Mouse (Mus musculus) stomach, embryonic 14.5 days (tissue): Measurements from ENCODE around the gene Ets1. TPM values are rescaled to one million over a fixed set of nuclear protein-coding genes. Genes with fewer than 3 reads are reported as not detected.

Experiments used
- ATAC-seq: fragments of 200-750 bp; cut with Nextera tagmentation; 2 replicates; pipeline ENCODE4 v1.8.0; 2017; ENCODE audit warnings: low read depth, moderate TSS enrichment; ENCODE audit not compliant: insufficient number of reproducible peaks, insufficient read depth, low FRiP score
- H3K27ac ChIP-seq: fragments of 300-500 bp; sonication (generic); 2 replicates; pipeline ENCODE4 v1.5.1; 2014; ENCODE audit warnings: mild to moderate bottlenecking, low read length, moderate library complexity, mixed read lengths
- H3K27me3 ChIP-seq: fragments of 300-500 bp; sonication (generic); 2 replicates; pipeline ENCODE4 v1.6.1; 2014; ENCODE audit warnings: low read length, control low read depth, mixed read lengths; ENCODE audit not compliant: control insufficient read depth, insufficient read depth
- H3K36me3 ChIP-seq: fragments of 300-500 bp; sonication (generic); 2 replicates; pipeline ENCODE4 v1.6.1; 2014; ENCODE audit warnings: mild to moderate bottlenecking, control low read depth, low read length, moderate library complexity, mixed read lengths; ENCODE audit not compliant: control insufficient read depth, insufficient read depth
- H3K4me1 ChIP-seq: fragments of 300-500 bp; sonication (generic); 2 replicates; pipeline ENCODE4 v1.6.1; 2014; ENCODE audit warnings: low read length, control low read depth, mixed read lengths; ENCODE audit not compliant: control insufficient read depth, insufficient read depth
- H3K4me2 ChIP-seq: fragments of 300-500 bp; sonication (generic); replicated peaks from 2 replicates; pipeline ENCODE4 v1.6.1; 2014; ENCODE audit warnings: low read depth, low read length, control low read depth
- H3K4me3 ChIP-seq: fragments of 300-500 bp; sonication (generic); 2 replicates; pipeline ENCODE4 v1.5.1; 2014; ENCODE audit warnings: low read depth, low read length, control low read depth
- H3K9ac ChIP-seq: fragments of 300-500 bp; sonication (generic); replicated peaks from 2 replicates; pipeline ENCODE4 v1.6.1; 2014; ENCODE audit warnings: low read depth, mild to moderate bottlenecking, control low read depth, low read length, moderate library complexity, mixed read lengths
- H3K9me3 ChIP-seq: fragments of 300-500 bp; sonication (generic); 2 replicates; pipeline ENCODE4 v1.6.1; 2016; ENCODE audit warnings: low read depth, low read length, control low read depth; ENCODE audit not compliant: control insufficient read depth
- WGBS: fragments of 180-500 bp; shearing (Covaris S2); extraction: QIAGEN DNeasy Blood & Tissue Kit; methylation state at CpG from one replicate; pipeline ENCODE4 v1.1.7; 2014; 5-methylcytosine and 5-hydroxymethylcytosine counted together
- polyA plus RNA-seq: library from polyadenylated mRNA; unstranded; fragments of >200 nt; fragmentation: Nextera tagmentation; extraction: Ambion mirVana; gene quantifications from 2 replicates; pipeline ENCODE4 v1.2.1, GENCODE M21; 2014

Gene Ets1
- polyA plus RNA-seq, 1 experiment from 2014 or later: 40.9 TPM

GRCm38 (mm10) chr9:32787615-32788014 is 151.6 kb downstream of the Ets1 start:
- Histone ChIP-seq H3K27me3 (no peaks in the 10 kb centered on the region), H3K27ac (no peak overlapping the region), H3K4me1 (peaks cover 13% of the 10 kb centered on the region; the same call in 1 of the 2 replicates), H3K4me3 (no peak overlapping the region), H3K36me3 (no peaks in the 10 kb centered on the region), H3K9ac (no peak overlapping the region), H3K9me3 (no peaks in the 10 kb centered on the region), H3K4me2 (no peak overlapping the region)
- peak; percentile 56; the same call in 1 of the 2 replicates for ATAC-seq
- 0% methylated on average over 1 of the region's 1 CpGs for WGBS

- Histone ChIP-seq H3K9me3 (no peaks in the 10 kb centered on the region), H3K27me3 (no peaks in the 10 kb centered on the region), H3K9ac (no peak overlapping the region), H3K4me3 (no peak overlapping the region), H3K4me2 (no peak overlapping the region), H3K27ac (no peak overlapping the region), H3K36me3 (no peaks in the 10 kb centered on the region), H3K4me1 (peaks cover 13% of the 10 kb centered on the region; the same call in 1 of the 2 replicates)
- WGBS: 63% methylated on average over 7 of the region's 7 CpGs
- no peak for ATAC-seq
These were observed 153.3 kb downstream of the Ets1 start for GRCm38 (mm10) chr9:32789306-32789705.

GRCm38 (mm10) chr9:32791699-32792098 is 155.7 kb downstream of the Ets1 start:
- WGBS: 41% methylated on average over 6 of the region's 6 CpGs
- H3K9me3 ChIP-seq: no peaks in the 10 kb centered on the region
- ATAC-seq: peak; percentile 49; the same call in 1 of the 2 replicates
- no peak overlapping the region for H3K9ac ChIP-seq
- H3K27me3 ChIP-seq: no peaks in the 10 kb centered on the region
- H3K4me1 ChIP-seq: peaks cover 13% of the 10 kb centered on the region; the same call in 1 of the 2 replicates
- H3K36me3 ChIP-seq: no peaks in the 10 kb centered on the region
- no peak overlapping the region for H3K4me3 ChIP-seq
- H3K4me2 ChIP-seq: no peak overlapping the region
- no peak overlapping the region for H3K27ac ChIP-seq

GRCm38 (mm10) chr9:32798171-32798570 is 162.2 kb downstream of the Ets1 start:
- no peaks in the 10 kb centered on the region for H3K9me3 ChIP-seq
- ATAC-seq: no peak
- 80% methylated on average over 1 of the region's 1 CpGs for WGBS

GRCm38 (mm10) chr9:32806106-32806505 is 170.1 kb downstream of the Ets1 start:
- H3K27ac ChIP-seq: no peak overlapping the region
- no peak overlapping the region for H3K4me2 ChIP-seq
- 30% methylated on average over 4 of the region's 4 CpGs for WGBS
- no peak for ATAC-seq
- no peaks in the 10 kb centered on the region for H3K4me1 ChIP-seq
- no peaks in the 10 kb centered on the region for H3K27me3 ChIP-seq
- no peaks in the 10 kb centered on the region for H3K9me3 ChIP-seq
- H3K4me3 ChIP-seq: no peak overlapping the region
- H3K9ac ChIP-seq: no peak overlapping the region
- no peaks in the 10 kb centered on the region for H3K36me3 ChIP-seq

More at GRCm38 (mm10) chr9:32798171-32798570, 162.2 kb downstream of the Ets1 start:
- Histone ChIP-seq H3K27me3 (no peaks in the 10 kb centered on the region), H3K9ac (no peak overlapping the region), H3K27ac (no peak overlapping the region), H3K4me2 (no peak overlapping the region), H3K4me3 (no peak overlapping the region), H3K4me1 (no peaks in the 10 kb centered on the region), H3K36me3 (no peaks in the 10 kb centered on the region)

Other genes with a start within 250 kb of the Ets1 start
- gene Fli1, start 93.4 kb upstream of the Ets1 start, polyA plus RNA-seq: 11.4 and 11.6 TPM in 2 replicates